Mouse (Mus musculus) myocyte (in vitro differentiated cells): ENCODE results near the gene Fam43a. TPM values are rescaled to one million over a fixed set of nuclear protein-coding genes. Genes with fewer than 3 reads are reported as not detected.

Source experiments
- H3K27me3 ChIP-seq: one replicate; pipeline ENCODE4 v1.6.1; 2011; ENCODE audit not compliant: control insufficient read depth, insufficient read depth, insufficient read length
- H3K36me3 ChIP-seq: one replicate; pipeline ENCODE4 v1.6.1; 2011; ENCODE audit not compliant: control insufficient read depth, insufficient read depth
- H3K4me2 ChIP-seq: one replicate; pipeline ENCODE4 v1.6.1; 2011; ENCODE audit warnings: low read depth, control low read depth
- H3K4me3 ChIP-seq: one replicate; pipeline ENCODE4 v1.5.1; 2011; ENCODE audit warnings: mild to moderate bottlenecking, control low read depth, moderate library complexity
- H3K79me2 ChIP-seq: one replicate; pipeline ENCODE4 v1.6.1; 2011; ENCODE audit not compliant: control insufficient read depth, insufficient read depth
- H3ac ChIP-seq: one replicate; pipeline ENCODE4 v1.6.1; 2011; ENCODE audit not compliant: control insufficient read depth, insufficient read length
- CEBPB ChIP-seq: IDR thresholded peaks from 2 replicates; pipeline ENCODE4 v1.6.1; 2011; ENCODE audit warnings: mild to moderate bottlenecking, moderate library complexity; ENCODE audit not compliant: poor library complexity, insufficient read depth, severe bottlenecking
- E2F4 ChIP-seq: IDR thresholded peaks from one replicate; pipeline ENCODE4 v1.6.1; 2011; ENCODE audit warnings: mild to moderate bottlenecking, control low read depth, moderate library complexity; ENCODE audit not compliant: insufficient read depth
- MAX ChIP-seq: IDR thresholded peaks from one replicate; pipeline ENCODE4 v1.6.1; 2011; ENCODE audit warnings: low read depth, mild to moderate bottlenecking, control low read depth
- MYOD1 ChIP-seq, 3 experiments: IDR thresholded peaks; one replicate each; pipeline ENCODE4 v1.6.1; 2011; ENCODE audit warnings: control low read depth in 2 of 3, low read depth in 2 of 3, mild to moderate bottlenecking in 2 of 3, moderate library complexity in 1 of 3; ENCODE audit not compliant: insufficient read length in 2 of 3, control insufficient read depth in 1 of 3
- MYOG ChIP-seq, 3 experiments: IDR thresholded peaks; one replicate each; pipeline ENCODE4 v1.6.1; 2011; ENCODE audit warnings: control low read depth in 2 of 3, low read depth in 2 of 3, mild to moderate bottlenecking in 2 of 3; ENCODE audit not compliant: insufficient read length in 2 of 3, control insufficient read depth in 1 of 3, insufficient read depth in 1 of 3
- POLR2A ChIP-seq: IDR thresholded peaks from one replicate; pipeline ENCODE4 v1.6.1; 2011; ENCODE audit warnings: low read depth, mild to moderate bottlenecking, control low read depth, moderate library complexity; ENCODE audit not compliant: insufficient read length
- POLR2AphosphoS2 ChIP-seq: IDR thresholded peaks from one replicate; pipeline ENCODE4 v1.6.1; 2011; ENCODE audit warnings: low read depth, control low read depth; ENCODE audit not compliant: insufficient read length
- REST ChIP-seq: IDR thresholded peaks from one replicate; pipeline ENCODE4 v1.6.1; 2011; ENCODE audit warnings: mild to moderate bottlenecking, control low read depth, moderate library complexity; ENCODE audit not compliant: insufficient read depth, insufficient read length
- SRF ChIP-seq: IDR thresholded peaks from one replicate; pipeline ENCODE4 v1.6.1; 2011; ENCODE audit warnings: low read depth; ENCODE audit not compliant: control insufficient read depth, insufficient read length
- TCF12 ChIP-seq: IDR thresholded peaks from one replicate; pipeline ENCODE4 v1.6.1; 2011; ENCODE audit warnings: mild to moderate bottlenecking, control low read depth; ENCODE audit not compliant: poor library complexity, insufficient read depth, severe bottlenecking
- TCF3 ChIP-seq: IDR thresholded peaks from one replicate; pipeline ENCODE4 v1.6.1; 2011; ENCODE audit warnings: low read depth, control low read depth; ENCODE audit not compliant: insufficient read length
- USF1 ChIP-seq: IDR thresholded peaks from one replicate; pipeline ENCODE4 v1.6.1; 2011; ENCODE audit warnings: low read depth, mild to moderate bottlenecking, control low read depth, moderate library complexity
- polyA plus RNA-seq: library from polyadenylated mRNA; unstranded; fragments of >200 nt; fragmentation: generic; extraction: Trizol; gene quantifications from one replicate; pipeline ENCODE4 v1.2.1, GENCODE M21; 2012; ENCODE audit warnings: missing spikeins

Gene Fam43a
- 0.77 TPM for polyA plus RNA-seq

DNA sequence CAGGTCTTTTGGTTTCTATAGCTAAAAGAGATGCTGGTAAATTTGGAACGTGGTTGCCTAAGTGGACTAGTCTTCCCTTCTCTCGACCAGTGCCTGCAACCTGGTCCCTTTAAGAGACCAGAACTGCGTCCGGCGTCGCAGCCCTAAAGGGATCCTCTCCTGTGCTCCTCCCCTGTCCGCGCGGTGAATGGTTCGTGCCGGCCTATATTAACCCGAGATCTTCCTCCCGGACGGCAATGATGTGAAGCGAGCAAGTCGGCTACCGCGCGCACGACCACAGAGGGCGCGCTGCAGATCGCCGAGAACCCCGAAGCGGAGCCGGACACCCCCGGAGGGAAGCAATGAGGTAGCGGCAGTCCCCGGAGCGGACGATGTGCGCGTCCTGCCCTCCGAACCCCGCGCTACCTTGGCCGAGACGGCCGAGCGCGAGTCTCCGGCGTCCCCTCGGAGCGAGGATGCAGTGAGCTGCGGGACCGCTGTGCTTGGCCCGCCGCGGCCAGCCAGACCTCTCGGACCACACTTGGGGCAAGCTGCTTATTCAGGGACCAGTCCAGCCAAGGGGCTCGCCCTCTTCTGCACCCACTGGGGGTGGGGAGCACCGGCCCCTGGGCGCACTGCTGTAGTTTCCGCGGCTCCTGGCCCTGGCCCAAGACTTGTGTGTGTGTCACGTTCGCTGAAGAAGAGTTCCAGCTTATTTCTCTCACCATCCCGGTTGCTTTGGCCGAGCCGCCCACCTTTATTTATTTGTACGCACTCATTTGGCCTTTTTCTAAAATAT, at the start of gene Fam43a:
Fam43a (plus strand) TSS at position 233 of the 778 bp plus-strand sequence.
- peak within 1 kb of the TSS; percentile 10 for H3ac ChIP-seq
- peaks cover 18% of the 10 kb centered on the region for H3K27me3 ChIP-seq
- peak in 1 of 3 experiments; percentile 2 for TF ChIP-seq MYOG (IDR thresholded peaks at IDR 0.05; ENCODE audit: control insufficient read depth in 1 of 3, insufficient read depth in 1 of 3, insufficient read length in 2 of 3, low read depth in 2 of 3)
- TF ChIP-seq TCF12, result no peak
- no peak for TF ChIP-seq MAX
- TF ChIP-seq MYOD1 (IDR thresholded peaks at IDR 0.05; ENCODE audit: control insufficient read depth in 1 of 3, insufficient read length in 2 of 3, low read depth in 2 of 3), result peak in 1 of 3 experiments; percentile 17
- TF ChIP-seq USF1, result no peak
- peak; percentile 94 for TF ChIP-seq POLR2A
- TF ChIP-seq POLR2AphosphoS2, result peak; percentile 85
- TF ChIP-seq E2F4, result no peak
- TF ChIP-seq REST, result no peak
- no peak for TF ChIP-seq TCF3

DNA sequence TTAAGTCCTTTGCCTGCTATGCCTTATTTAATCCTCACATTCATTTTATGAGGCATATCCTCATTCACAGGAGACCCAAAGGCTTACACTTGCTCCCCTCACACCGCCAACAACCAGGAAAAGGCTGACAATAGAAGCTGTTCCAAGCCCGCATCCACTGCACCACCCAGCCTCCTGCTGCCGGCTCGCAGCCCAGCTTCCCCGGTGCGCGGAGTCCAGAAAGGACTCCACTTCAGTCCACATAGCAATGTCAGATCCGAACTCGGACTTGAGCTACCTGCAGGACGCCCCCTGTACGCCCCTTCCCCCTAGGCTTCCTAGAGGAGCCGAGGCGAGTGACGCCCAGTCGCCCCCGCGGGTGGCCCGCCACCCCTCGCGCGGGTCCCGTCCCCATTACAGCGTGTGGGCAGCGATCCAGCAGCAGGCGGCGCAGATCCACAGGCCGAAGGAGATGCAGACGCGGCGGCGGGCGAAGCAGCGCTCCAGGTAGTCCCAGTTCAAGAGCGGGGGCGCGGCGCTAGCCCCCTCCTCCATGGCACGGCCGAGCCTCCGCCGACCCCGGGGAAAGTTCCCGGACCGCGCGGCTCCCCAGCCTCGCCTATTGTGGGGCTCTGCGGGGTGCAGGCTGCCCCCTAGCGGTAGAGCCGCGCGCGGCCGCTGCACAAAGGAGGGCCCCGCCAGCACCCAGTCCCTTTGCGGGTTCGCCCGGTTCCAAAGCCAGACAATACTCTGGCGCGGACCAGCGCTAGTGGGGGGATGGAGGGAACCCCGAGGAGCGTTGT, 49.4 kb upstream of the Fam43a start:
- Histone ChIP-seq H3K36me3 (no peaks in the 10 kb centered on the region), H3ac (peak overlapping the region; percentile 16), H3K79me2 (no peaks in the 10 kb centered on the region), H3K27me3 (no peaks in the 10 kb centered on the region), H3K4me2 (peak overlapping the region; percentile 83), H3K4me3 (peak overlapping the region; percentile 19)
- no peak for TF ChIP-seq SRF
- TF ChIP-seq TCF12, result no peak
- TF ChIP-seq TCF3, result no peak
- TF ChIP-seq POLR2AphosphoS2, result no peak
- TF ChIP-seq REST, result no peak
- no peak for TF ChIP-seq CEBPB
- TF ChIP-seq E2F4, result no peak
- TF ChIP-seq MYOG (IDR thresholded peaks at IDR 0.05; ENCODE audit: control insufficient read depth in 1 of 3, insufficient read depth in 1 of 3, insufficient read length in 2 of 3, low read depth in 2 of 3), result no peak
- TF ChIP-seq MAX, result no peak
- no peak for TF ChIP-seq MYOD1 (IDR thresholded peaks at IDR 0.05; ENCODE audit: control insufficient read depth in 1 of 3, insufficient read length in 2 of 3, low read depth in 2 of 3)
- TF ChIP-seq USF1, result no peak
- no peak for TF ChIP-seq POLR2A

More for the DNA sequence above, at the start of gene Fam43a:
- Histone ChIP-seq H3K4me2 (peak within 1 kb of the TSS; percentile 93), H3K4me3 (peak within 1 kb of the TSS; percentile 28), H3K79me2 (no peaks in the 10 kb centered on the region), H3K36me3 (no peaks in the 10 kb centered on the region)

DNA sequence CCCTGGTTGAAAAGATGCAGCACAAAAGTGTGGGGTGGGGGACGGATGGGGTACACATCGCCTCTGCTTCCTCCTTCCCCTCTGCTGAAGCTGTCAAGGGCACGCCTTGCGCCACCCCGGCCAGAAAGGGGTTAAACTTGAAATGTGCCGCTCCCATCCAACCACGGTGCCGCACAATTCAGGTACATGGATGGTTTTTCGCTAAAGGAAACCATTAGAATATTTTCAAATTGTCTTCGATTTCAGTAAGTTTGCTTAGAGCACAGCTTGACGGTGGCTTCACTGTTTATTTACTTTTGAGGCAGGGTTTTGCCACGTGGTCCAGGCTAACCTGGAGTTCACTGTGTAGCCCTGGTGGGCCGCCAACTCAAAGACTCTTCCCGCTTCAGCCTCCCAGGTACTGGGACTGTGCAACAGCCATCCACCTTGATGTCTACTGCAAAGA, 48.8 kb upstream of the Fam43a start, which contains the start of gene Tmem44:
Tmem44 (minus strand) TSS at position 95 of the 445 bp plus-strand sequence.
- Histone ChIP-seq H3K79me2 (no peaks in the 10 kb centered on the region), H3ac (peak within 1 kb of the TSS; percentile 16), H3K4me2 (peak within 1 kb of the TSS; percentile 83), H3K36me3 (no peaks in the 10 kb centered on the region), H3K4me3 (peak within 1 kb of the TSS; percentile 19), H3K27me3 (no peaks in the 10 kb centered on the region)
- no peak for TF ChIP-seq E2F4
- TF ChIP-seq REST, result no peak
- TF ChIP-seq MYOD1 (IDR thresholded peaks at IDR 0.05; ENCODE audit: control insufficient read depth in 1 of 3, insufficient read length in 2 of 3, low read depth in 2 of 3), result no peak
- TF ChIP-seq MAX, result no peak
- no peak for TF ChIP-seq MYOG (IDR thresholded peaks at IDR 0.05; ENCODE audit: control insufficient read depth in 1 of 3, insufficient read depth in 1 of 3, insufficient read length in 2 of 3, low read depth in 2 of 3)
- no peak for TF ChIP-seq SRF
- TF ChIP-seq POLR2AphosphoS2, result no peak
- no peak for TF ChIP-seq CEBPB
- no peak for TF ChIP-seq USF1
- no peak for TF ChIP-seq TCF12
- no peak for TF ChIP-seq POLR2A

DNA sequence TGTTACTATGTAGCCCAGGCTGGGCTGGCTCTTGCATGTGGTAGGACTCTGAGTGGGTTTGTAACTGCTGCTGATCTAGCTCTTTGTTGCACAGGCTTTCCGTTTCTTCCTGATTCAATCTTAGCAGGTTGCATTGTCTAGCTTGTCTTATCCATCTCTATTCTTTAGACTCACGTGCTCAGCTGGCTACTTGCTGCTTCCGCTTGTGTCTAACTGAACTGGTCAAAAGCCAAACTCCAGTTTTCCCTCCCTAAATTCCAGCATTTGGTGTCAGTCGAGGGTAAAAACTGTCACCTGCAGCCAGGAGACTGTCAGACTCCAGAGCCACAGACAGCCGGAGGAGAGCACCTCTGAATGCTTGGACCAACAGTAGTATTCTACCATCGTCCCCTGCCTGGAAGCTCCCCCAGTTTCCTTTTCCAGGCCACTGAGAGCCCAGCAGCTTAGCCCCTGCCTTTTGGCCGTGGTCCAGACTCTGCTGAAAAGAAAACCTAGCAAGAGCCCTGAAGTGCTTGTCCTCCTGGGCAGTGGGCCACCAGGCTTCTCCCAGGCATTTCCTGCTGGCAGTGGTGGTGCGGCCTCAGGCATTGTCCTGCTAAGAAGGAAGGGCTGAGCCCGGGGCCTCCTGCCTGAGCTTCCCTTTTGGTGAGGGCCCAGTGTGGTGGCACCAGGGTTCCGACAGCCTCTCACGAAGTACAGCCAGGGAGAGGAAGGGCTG, 46.7 kb upstream of the Fam43a start:
- Histone ChIP-seq H3ac (no peak overlapping the region), H3K36me3 (no peaks in the 10 kb centered on the region), H3K27me3 (no peaks in the 10 kb centered on the region), H3K79me2 (no peaks in the 10 kb centered on the region), H3K4me3 (no peak overlapping the region), H3K4me2 (no peak overlapping the region)
- TF ChIP-seq POLR2A, result no peak
- TF ChIP-seq POLR2AphosphoS2, result no peak
- TF ChIP-seq USF1, result no peak
